Mouse (Mus musculus) hindbrain, embryonic 16.5 days (tissue): ENCODE data around the gene Chst14. TPM values are rescaled to one million over a fixed set of nuclear protein-coding genes. Genes with fewer than 3 reads are reported as not detected.

Source experiments
- ATAC-seq: fragments of 200-750 bp; cut with Nextera tagmentation; 2 replicates; pipeline ENCODE4 v1.8.0; 2017; ENCODE audit warnings: moderate TSS enrichment, moderate library complexity
- H3K27ac ChIP-seq: fragments of 300-500 bp; sonication (generic); 2 replicates; pipeline ENCODE4 v1.5.1; 2014; ENCODE audit warnings: low read depth, mild to moderate bottlenecking, control low read depth, low read length, moderate library complexity
- H3K27me3 ChIP-seq: fragments of 300-500 bp; sonication (generic); replicated peaks from 2 replicates; pipeline ENCODE4 v1.6.1; 2014; ENCODE audit warnings: low read length; ENCODE audit not compliant: control insufficient read depth, insufficient read depth
- H3K36me3 ChIP-seq: fragments of 300-500 bp; sonication (generic); 2 replicates; pipeline ENCODE4 v1.6.1; 2014; ENCODE audit warnings: mild to moderate bottlenecking, low read length, moderate library complexity, mixed read lengths; ENCODE audit not compliant: control insufficient read depth, insufficient read depth
- H3K4me1 ChIP-seq: fragments of 300-500 bp; sonication (generic); 2 replicates; pipeline ENCODE4 v1.6.1; 2014; ENCODE audit warnings: low read depth, low read length; ENCODE audit not compliant: control insufficient read depth, insufficient read depth
- H3K4me2 ChIP-seq: fragments of 300-500 bp; sonication (generic); 2 replicates; pipeline ENCODE4 v1.6.1; 2014; ENCODE audit warnings: mild to moderate bottlenecking, low read length, control low read depth, moderate library complexity
- H3K4me3 ChIP-seq: fragments of 300-500 bp; sonication (generic); 2 replicates; pipeline ENCODE4 v1.5.1; 2014; ENCODE audit warnings: mild to moderate bottlenecking, low read length, control low read depth, moderate library complexity
- H3K9ac ChIP-seq: fragments of 300-500 bp; sonication (generic); 2 replicates; pipeline ENCODE4 v1.6.1; 2014; ENCODE audit warnings: low read depth, mild to moderate bottlenecking, control low read depth, low read length, moderate library complexity
- H3K9me3 ChIP-seq: fragments of 300-500 bp; sonication (generic); 2 replicates; pipeline ENCODE4 v1.6.1; 2014; ENCODE audit warnings: mild to moderate bottlenecking, low read length, moderate library complexity; ENCODE audit not compliant: control insufficient read depth
- WGBS: fragments of 180-500 bp; shearing (Covaris S2); extraction: QIAGEN DNeasy Blood & Tissue Kit; methylation state at CpG from one replicate; pipeline ENCODE4 v1.1.7; 2014; 5-methylcytosine and 5-hydroxymethylcytosine counted together
- polyA plus RNA-seq: library from polyadenylated mRNA; unstranded; fragments of >200 nt; fragmentation: Nextera tagmentation; extraction: Ambion mirVana; gene quantifications from 2 replicates; pipeline ENCODE4 v1.2.1, GENCODE M21; 2015

Chst14 gene
- 5.3 and 7.3 TPM in 2 replicates for polyA plus RNA-seq

DNA sequence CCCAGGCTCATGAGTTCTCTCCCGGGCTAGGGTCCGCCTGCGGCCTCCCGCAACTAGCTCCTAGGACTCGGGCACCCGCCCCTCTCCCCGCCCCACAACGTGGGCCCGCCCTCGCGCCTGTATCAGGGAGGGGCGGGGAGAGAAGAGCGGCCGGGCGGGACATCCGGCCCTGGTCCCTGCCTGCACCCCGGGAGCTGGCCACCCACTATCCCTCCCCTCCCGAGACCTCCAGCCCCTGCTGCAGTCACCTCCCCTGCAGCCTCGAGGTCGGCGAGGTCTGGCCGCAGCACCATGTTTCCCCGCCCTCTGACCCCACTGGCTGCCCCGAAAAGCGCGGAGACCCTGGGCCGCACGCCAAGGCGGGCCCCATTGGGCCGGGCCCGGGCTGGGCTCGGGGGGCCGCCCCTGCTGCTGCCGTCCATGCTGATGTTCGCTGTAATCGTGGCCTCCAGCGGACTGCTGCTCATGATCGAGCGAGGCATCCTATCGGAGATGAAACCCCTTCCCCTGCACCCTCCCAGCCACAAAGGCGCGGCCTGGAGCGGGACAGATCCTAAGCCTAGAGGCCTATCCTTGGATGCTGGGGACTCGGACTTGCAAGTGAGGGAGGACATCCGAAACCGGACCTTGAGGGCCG is at the start of gene Chst14:
Gene Chst14, plus strand, starts transcription at position 136 of the 637 bp plus-strand sequence.
- peaks cover 18% of the 10 kb centered on the region for H3K36me3 ChIP-seq

DNA sequence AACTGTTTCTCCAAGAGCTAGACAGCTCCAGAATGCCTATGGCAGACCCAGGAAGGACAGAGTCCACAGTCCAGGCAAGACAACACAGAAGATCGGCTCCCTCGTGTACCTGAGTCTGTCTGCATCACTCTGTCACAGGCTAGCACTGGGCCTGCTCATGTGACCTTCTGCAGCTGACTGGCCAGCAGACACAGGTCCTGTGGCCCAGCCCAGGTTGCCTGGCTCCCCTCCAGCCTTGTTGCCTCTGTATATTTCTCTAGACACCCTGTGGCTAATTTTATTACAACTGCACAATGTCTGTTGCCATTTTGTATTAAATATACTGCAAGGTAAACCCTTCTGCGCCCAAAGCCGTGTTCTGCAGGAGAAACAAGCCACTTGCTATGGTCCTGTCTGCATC is 45.3 kb upstream of the Chst14 start:
- Histone ChIP-seq H3K36me3 (peaks cover 7% of the 10 kb centered on the region; the same call in 1 of the 2 replicates), H3K9ac (no peak overlapping the region), H3K4me2 (no peak overlapping the region), H3K9me3 (no peaks in the 10 kb centered on the region), H3K4me1 (peaks cover 3% of the 10 kb centered on the region; the same call in 1 of the 2 replicates), H3K27ac (no peak overlapping the region), H3K4me3 (no peak overlapping the region), H3K27me3 (peaks cover 10% of the 10 kb centered on the region)
- no peak for ATAC-seq
- WGBS = 86% methylated on average over 4 of the region's 4 CpGs

More for the DNA sequence above, at the start of gene Chst14:
- 2% methylated on average over 42 of the region's 47 CpGs for WGBS
- peak within 1 kb of the TSS; percentile 93 for H3K4me2 ChIP-seq
- H3K27me3 ChIP-seq = no peaks in the 10 kb centered on the region
- peaks cover 20% of the 10 kb centered on the region for H3K4me1 ChIP-seq
- peak within 1 kb of the TSS; percentile 59 for H3K4me3 ChIP-seq
- peak within 1 kb of the TSS; percentile 70 for H3K9ac ChIP-seq
- no peaks in the 10 kb centered on the region for H3K9me3 ChIP-seq
- H3K27ac ChIP-seq = no peak within 1 kb of the TSS
- ATAC-seq = peak; percentile 86

DNA sequence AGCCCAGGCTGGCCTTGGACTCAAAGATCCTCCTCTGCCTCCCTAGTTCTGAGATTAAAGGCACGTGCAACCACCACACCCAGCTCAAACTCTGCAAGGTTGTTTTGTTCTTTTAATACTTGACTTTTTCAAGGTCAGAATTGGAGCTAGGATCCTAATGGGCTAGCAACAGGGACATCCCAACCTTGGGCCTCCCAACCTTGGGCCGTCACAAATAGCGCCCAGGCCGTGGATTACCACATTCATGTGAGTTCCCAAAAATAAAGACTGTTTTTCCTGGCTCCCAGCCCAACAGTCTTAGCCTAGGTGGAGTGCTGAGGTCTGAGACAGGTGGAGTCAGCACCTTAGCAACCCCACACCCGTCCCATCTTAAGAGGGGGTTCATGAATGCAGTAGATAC is 44.3 kb upstream of the Chst14 start:
- Histone ChIP-seq H3K4me2 (no peak overlapping the region), H3K27me3 (peaks cover 12% of the 10 kb centered on the region), H3K9ac (no peak overlapping the region), H3K9me3 (no peaks in the 10 kb centered on the region), H3K4me1 (peaks cover 3% of the 10 kb centered on the region; the same call in 1 of the 2 replicates), H3K27ac (no peak overlapping the region), H3K36me3 (peaks cover 7% of the 10 kb centered on the region; the same call in 1 of the 2 replicates), H3K4me3 (no peak overlapping the region)
- no peak for ATAC-seq
- 88% methylated on average over 5 of the region's 5 CpGs for WGBS

DNA sequence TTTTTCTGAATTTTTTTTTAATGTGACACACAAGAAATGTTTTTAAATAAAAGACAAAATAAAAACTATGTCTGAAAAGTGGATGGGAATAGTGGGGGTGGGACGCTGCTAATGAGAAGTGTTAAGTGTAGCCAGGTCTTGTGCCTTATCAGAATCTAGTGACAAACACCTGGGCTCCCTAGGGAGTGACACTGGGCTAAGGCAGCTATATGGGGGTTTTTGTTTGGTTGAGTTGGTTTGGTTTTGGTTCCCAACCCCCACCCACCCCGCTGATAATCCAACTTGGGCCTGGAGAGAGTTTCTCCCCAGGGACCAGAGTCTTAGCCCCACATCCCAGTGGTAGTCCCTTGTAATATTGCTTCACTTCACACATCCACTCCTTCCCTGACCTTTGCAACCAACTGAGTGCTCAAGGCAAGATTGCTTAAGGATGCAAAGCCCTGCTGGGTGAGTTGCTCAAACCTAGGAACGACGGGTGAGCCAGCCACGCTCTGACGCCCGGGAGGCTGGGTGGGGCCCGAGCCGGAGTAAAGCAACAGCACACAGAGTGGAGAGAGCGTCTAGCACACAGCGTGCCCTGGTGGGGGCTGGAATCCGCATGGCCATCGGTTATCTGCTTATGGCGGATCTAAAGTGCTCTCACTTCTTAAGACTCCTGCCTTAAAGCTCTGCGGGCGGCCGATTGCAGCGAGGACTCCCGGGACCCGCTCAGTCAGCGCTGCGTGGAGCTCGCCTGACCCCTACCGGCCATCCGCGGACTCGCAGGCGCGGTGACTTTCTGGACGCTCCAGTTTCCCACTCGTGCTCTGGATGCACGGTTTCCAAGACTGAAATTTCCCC is 43.2 kb upstream of the Chst14 start:
- ATAC-seq = peak; percentile 82
- peak overlapping the region; percentile 52 for H3K9ac ChIP-seq
- peak overlapping the region; percentile 88 for H3K4me2 ChIP-seq
- no peaks in the 10 kb centered on the region; the same call in 1 of the 2 replicates for H3K36me3 ChIP-seq
- H3K9me3 ChIP-seq = no peaks in the 10 kb centered on the region
- peaks cover 5% of the 10 kb centered on the region for H3K4me1 ChIP-seq
- H3K27ac ChIP-seq = no peak overlapping the region
- peaks cover 12% of the 10 kb centered on the region for H3K27me3 ChIP-seq
- 2% methylated on average over 32 of the region's 32 CpGs for WGBS
- peak overlapping the region; percentile 45 for H3K4me3 ChIP-seq

DNA sequence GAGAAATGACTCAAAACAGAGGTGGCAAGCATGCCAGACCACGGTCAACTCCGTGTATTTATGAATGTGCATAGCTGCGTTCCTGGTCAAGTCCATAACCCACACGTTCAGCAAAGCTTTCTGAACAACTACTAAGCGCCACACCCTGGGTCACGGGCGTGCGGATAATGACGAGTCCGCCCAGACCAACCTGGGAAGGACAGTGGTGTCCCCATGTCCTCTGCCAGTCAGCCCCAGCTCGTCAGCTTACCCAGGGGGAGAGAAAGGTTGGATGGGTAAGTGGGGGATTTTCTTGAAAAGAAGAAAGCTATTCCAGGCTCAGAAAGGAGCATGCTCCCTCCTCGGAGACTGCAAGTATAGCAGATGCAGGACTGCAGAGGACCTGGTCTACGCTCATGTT is 38.9 kb upstream of the Chst14 start:
- H3K9me3 ChIP-seq = no peaks in the 10 kb centered on the region
- no peaks in the 10 kb centered on the region for H3K36me3 ChIP-seq
- 71% methylated on average over 13 of the region's 13 CpGs for WGBS
- no peak overlapping the region for H3K27ac ChIP-seq
- peaks cover 16% of the 10 kb centered on the region for H3K27me3 ChIP-seq
- H3K4me1 ChIP-seq = peaks cover 5% of the 10 kb centered on the region
- no peak overlapping the region for H3K4me3 ChIP-seq
- peak overlapping the region; percentile 44 for H3K4me2 ChIP-seq
- no peak for ATAC-seq
- no peak overlapping the region for H3K9ac ChIP-seq

DNA sequence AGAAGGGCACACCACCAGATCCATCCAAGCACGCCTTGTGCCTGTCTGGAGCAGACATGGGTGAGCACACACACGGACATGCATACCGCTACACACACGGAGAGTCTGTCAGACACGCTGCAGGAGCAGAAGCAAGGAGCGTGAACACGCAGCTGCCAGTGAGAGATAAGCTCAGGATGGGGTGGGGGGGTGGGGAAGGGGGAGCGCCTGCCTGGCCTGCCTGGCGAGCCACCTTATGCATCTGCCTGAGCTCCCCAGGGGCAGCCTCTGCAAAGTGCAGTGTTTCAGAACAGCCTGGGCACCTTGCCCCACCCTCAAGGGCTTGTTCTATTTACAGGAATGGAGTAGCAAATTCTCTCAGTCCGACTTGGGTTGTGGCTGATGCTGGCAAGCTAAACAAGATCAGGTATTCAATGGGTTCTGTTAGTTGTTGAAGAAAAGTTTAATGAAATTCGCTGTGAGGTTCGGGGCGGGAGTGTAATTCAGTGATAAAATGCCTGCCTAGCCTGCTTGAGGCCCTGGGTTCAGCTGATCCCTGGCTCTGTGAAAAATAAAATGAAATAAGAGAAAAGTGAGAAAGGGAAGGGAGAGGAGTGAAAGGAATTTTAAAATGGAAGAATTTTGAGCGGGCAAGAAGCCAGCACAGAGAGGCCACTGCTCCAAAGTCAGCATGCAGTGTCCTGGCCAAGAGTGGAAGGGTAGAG is 38.3 kb upstream of the Chst14 start:
- no peak overlapping the region for H3K4me3 ChIP-seq
- 29% methylated on average over 14 of the region's 14 CpGs for WGBS
- H3K4me2 ChIP-seq = peak overlapping the region; percentile 44
- no peak overlapping the region for H3K27ac ChIP-seq
- peak overlapping the region; percentile 27; the same call in 1 of the 2 replicates for H3K9ac ChIP-seq
- peaks cover 5% of the 10 kb centered on the region for H3K4me1 ChIP-seq
- H3K27me3 ChIP-seq = peaks cover 17% of the 10 kb centered on the region
- H3K36me3 ChIP-seq = no peaks in the 10 kb centered on the region
- 0 out of 2 replicates have a peak, but pooled peaks have one; percentile 35 for ATAC-seq
- H3K9me3 ChIP-seq = no peaks in the 10 kb centered on the region

DNA sequence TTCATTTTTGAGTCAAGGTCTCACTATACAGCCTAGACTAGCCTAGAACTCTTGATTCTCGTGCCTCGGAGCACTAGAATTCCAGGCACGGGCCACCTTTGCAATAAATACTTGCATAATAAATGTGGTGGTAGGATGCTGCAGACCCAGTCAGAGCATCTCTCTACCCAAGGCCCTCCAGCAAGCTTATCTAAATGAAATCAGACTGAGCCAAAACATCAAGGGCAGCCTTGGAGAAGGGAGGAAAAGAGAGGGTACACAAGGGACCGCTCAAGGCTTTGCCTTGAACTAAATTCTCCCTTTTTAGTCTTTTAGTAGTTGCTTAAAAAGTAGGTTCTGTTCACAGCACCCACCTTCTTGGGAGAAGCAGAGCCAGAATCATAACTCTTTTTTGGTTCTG is 35.1 kb upstream of the Chst14 start:
- H3K4me2 ChIP-seq = no peak overlapping the region
- peaks cover 22% of the 10 kb centered on the region for H3K27me3 ChIP-seq
- no peaks in the 10 kb centered on the region for H3K36me3 ChIP-seq
- H3K9me3 ChIP-seq = no peaks in the 10 kb centered on the region
- H3K9ac ChIP-seq = no peak overlapping the region
- H3K27ac ChIP-seq = no peak overlapping the region
- peaks cover 3% of the 10 kb centered on the region for H3K4me1 ChIP-seq
- 95% methylated on average over 4 of the region's 4 CpGs for WGBS
- ATAC-seq = no peak
- no peak overlapping the region for H3K4me3 ChIP-seq

DNA sequence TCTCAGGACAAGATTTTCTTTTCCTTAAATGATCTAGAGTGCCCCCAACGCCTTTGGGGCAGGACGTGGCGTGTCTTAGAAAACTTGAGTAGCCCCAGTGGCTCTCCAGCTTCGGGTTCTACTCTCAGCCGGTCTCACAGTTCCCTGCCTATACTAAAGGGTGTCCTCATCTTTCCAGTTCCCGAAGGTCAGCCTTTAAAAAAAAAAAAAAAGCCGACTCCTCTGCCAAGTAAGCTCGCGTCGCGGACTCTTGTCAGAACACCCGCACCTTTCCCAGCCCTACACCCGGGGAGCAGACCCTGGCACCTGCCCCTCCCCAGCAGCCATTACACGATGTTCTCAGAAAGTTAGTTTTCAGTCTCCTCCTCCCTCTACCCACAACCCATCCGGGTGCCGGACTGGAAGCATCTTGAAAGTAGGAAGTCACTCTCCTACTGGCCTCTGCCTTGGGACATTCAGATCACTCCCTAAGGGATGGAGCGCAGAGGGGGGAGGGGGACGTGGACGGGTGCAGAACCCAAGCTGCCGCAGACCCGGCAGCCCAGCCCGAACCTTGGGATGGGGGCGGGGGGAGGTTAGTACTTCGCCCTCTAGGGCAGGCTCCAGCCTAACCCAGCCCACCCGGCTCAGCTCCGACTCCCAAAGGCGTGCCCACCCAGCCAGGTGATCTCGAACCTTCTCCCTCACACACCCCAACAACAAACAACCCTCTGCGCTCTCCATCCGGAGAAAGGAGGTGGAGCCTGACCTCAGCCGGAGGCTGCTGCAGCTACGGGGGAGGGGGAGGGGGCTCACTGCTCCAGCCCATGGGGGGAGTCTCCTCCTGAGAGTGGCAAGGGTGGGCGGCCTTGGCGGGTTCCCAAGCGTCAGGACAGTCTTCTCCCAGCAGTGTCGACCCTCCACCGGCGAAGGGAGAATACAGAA is 30.0 kb upstream of the Chst14 start:
- ATAC-seq = no peak
- Histone ChIP-seq H3K4me3 (peak overlapping the region; percentile 44), H3K9ac (peak overlapping the region; percentile 52), H3K36me3 (no peaks in the 10 kb centered on the region), H3K4me1 (peaks cover 26% of the 10 kb centered on the region), H3K9me3 (no peaks in the 10 kb centered on the region), H3K27ac (no peak overlapping the region), H3K27me3 (peaks cover 41% of the 10 kb centered on the region), H3K4me2 (peak overlapping the region; percentile 77)
- 2% methylated on average over 30 of the region's 38 CpGs for WGBS
